Mouse (Mus musculus) thymus, postnatal 25 days (tissue): ENCODE results near the gene Nudt22.
A peak's percentile ranks its signal among the peaks of the same experiment; 100 is the strongest.
"Not testable (repeated sequence)": the region's sequence is repeated elsewhere in the genome, so short reads cannot be mapped to it uniquely, and the experiment has no call there.

ENCODE experiments used
- DNase-seq: peaks from one replicate; pipeline ENCODE4 v3.0.0; 2022

Gene Nudt22

DNA sequence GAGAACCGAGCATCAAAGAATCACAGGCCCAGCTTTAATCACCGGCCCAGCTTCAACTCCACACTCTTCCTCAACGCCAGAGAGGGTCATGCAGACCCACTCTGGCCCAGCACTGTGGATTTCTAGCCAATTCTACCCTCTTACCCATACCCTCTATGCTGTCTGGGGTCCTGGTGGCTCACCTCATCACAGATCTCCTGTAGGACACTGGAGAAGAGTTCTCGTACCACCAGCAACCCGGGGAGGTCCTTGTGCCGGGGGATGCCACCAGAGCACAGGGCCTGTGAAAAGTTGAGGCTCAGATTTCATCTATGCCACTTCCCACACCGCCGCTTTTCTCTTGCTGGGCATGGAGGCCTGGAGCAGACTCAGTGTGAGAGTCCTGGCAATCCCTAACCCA is 1.4 kb downstream of the Nudt22 start:
- no peak for DNase-seq

DNA sequence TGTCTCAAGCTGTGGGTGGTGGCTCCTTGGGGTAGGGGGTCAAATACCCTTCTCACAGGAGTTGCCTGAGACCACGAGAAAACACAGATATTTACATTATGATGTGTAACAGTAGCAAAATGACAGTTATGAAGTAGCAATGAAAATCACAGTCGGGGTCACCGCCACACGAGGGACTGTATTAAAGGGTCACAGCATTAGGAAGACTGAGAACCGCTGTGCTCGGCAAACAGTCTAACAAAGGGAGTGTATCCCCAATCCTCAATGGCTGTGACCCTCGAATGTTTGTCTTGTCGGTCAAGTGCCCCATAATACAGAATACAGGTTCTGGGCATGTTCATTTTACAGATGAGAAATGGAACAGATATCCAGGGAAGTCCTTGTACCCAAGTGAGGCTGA is 1.9 kb downstream of the Nudt22 start:
- DNase-seq = no peak

DNA sequence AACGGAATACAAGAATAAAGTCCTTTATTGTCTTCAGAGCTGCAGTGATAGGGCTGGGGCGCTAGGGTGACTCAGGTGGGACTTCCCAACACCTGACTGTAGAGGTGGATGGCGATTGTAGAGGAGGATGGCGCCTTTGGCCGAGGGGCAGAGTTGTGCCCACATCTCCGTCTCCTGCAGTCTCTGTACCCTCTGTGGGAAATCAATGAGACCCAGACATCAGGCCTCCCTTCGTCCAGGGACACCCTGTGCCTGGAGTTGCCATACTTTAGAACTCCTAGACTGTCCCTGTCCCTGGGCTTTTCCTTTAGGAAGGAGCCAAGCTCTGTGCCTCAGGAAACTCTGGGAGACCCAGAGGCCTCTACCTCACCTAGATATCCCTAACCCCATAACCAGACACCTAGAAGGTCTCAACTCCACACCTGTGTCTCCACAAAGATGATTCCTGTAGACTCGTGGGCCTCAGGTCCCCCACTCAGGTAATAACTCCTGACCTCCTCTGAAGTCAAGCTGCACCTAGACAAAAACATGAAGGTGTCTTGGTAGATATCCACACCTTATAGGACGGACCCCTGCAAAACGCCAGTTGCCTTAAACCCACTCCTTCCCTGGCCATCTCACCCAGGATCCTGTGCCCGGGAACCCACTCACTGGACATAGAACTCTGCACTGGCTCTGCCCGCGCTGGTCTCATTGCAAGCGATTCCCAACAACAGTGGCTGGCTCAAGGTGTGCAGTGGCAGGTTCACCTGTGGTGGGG is 2.7 kb downstream of the Nudt22 start:
- no peak for DNase-seq

- DNase-seq = peak; percentile 98
Observed at GRCm38 (mm10) chr19:6992011-6992858, 3.7 kb downstream of the Nudt22 start, which contains the start of gene Dnajc4. Gene Dnajc4, minus strand, starts transcription at chr19:6992572.

DNA sequence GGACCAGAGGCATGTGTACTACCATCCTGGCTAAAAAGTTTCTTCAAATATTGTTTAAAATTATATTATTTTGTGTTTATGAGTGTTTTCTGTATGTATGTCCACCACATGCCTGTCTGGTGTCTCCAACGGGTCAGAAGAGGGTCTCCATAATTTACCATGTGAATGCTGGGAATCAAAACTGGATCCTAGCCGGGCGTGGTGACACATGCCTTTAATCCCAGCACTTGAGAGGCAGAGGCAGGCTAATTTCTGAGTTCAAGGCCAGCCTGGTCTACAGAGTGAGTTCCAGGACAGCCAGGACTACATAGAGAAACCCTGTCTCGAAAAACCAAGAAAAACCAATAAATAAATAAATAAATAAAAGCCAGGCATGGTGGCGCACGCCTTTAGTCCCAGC is 4.8 kb downstream of the Nudt22 start:
- not testable (repeated sequence) for DNase-seq

DNA sequence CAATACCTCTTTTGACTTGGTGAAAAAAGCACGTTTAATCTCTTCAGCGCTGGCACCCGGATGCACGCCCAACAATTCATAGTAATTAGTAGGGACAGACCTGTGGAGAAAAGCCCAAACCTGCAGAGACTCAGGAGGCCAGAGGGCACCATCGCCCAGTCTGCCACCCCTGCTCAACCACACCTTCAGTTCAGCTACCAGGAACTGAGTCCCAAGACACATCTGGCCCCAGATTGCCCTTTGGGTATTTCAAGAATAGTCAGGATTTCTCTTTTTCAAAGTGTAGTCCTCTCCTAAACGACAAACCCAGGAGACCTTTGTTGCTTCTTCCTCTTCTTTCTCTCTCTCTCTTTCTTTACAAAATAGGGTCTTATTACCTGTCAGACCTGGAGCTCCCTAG is 5.2 kb downstream of the Nudt22 start:
- no peak for DNase-seq

DNA sequence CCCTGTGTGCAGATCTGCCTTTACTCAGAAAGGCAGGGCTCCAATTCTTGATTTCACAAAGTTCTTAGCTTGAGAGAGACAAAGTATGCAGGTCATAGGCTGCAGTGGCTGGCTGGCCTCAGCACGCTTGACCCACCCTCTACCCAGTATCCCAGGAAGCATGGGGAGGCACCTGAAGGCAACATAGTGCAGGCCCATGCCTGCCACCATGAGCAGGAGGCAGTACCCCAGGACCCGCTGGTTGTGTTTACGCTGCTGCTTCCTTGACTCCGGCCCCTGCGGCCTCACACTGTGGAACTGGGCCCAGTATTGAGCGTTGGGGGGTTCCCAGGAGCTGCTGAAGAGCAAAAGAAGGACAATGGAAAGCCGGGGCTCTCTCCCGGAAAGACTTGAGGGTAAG is 6.7 kb downstream of the Nudt22 start:
- no peak for DNase-seq

DNA sequence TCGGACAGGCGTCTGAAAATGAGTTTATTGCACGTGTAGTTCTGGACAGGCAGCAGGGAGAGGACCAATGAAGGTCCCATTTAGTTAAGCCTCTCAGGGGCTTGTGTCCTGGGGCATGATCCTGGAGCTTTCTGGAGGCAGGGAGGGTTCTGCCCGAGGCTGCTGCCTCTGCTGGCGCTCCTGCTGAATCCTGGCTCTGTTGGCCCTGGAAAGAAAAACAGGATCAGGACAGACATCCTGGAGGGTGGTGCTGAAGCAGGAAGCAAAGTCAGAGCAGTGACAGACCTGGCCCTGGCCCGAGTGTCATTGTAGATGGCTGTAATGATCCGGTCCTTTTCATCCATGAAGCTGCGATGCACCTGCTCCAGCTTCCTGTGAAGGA is 8.0 kb downstream of the Nudt22 start:
- no peak for DNase-seq

DNA sequence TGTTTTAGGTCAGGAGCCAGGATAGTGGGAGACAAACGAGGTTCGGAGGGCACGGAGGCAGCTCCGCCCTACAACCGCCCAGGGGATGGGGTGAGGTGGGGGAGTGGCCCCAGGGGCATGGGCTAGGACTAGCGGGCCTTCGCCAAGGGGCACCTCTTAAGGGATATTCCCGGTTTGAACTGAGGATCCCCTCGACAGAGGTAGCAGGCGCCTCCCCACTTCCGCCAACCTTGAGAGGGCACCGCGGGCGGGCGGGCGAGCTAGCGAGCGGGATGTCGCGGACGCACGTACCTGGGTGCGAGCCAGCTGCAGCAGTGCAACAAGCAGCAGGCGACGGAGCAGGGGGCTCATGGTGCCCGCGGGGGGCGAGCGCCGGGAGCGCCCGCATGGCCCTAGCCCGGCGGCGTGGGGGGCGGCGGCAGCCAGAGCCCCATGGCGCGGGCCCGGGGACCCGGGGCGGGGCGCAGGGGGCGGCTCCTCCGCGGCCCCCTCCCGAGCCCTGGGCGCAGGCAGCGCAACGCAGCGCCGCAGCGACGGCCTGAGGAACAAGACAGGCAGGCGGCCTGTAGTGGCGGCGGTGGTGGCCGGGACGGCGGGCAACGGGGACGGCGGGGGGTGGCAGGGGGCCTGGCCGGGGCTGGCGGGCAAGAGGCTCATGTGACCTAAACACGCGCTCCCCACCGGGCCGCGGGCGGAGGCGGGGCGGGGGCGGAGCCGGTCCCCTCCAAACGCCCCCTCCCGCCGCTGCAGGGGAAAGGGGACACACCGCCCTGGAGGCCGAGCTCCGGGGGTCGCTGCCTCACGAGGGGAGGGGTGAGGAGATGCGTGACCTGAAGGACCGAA is 8.6 kb downstream of the Nudt22 start, which contains the start of gene Vegfb:
Vegfb (minus strand) TSS at position 591 of the 843 bp plus-strand sequence.
- peak; percentile 82 for DNase-seq

- no peak for DNase-seq
Observed at GRCm38 (mm10) chr19:6985951-6986708, 9.8 kb downstream of the Nudt22 start.

DNA sequence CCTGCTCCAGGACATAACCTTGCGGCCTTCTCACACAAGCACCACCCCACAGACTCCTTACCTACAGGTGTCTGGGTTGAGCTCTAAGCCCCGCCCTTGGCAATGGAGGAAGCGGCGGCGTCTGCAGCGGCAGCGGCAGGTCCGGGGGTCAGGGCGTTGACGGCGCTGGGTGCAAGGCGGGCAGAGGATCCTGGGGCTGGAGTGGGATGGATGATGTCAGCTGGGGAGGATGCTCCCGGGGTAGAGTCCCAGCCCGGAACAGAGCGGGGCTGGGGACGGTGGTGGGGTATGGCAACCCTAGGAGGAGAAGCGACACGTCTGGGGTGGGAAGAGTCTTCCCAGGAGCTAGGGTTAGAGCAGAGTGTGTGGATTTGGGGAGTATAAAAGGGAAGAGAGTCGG is 10.6 kb downstream of the Nudt22 start:
- no peak for DNase-seq

GRCm38 (mm10) chr19:6983621-6984020 is 12.3 kb downstream of the Nudt22 start:
- no peak for DNase-seq

GRCm38 (mm10) chr19:6981465-6981864 is 14.5 kb downstream of the Nudt22 start:
- no peak for DNase-seq

DNA sequence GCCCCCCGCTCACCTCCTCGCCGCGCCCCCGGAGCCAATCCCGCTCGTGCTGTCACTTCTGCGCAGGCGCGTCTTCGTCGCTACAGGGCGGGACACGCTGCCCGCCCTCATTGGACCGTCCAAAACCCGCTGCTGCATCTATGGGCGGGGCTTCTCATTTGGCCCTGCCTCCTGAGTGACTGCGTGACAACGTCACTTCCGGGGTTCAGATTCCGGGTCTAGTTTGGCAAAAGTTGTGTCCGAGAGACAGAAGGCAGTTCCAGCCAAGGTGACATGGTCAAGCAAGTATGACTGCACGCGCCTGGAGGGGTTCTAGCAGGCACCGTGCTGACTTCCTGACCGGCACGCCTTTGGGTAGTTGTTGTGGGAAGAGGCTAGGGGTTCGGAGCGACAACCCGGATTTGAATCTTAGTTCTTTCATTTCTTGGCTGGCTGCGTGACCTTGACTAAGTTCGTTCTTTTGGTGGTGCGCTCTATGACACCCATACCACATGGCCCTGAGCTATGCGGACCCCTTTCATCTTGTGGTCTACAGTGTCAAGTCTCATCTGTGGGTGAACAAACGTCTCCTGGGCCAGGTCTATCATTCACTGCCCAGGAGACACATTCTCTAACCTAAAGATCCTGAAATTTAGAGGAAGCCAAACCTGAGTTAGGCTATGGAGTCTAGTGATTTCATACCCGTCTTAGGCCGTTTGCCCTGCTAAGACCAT is 15.4 kb downstream of the Nudt22 start, which contains the start of gene Fkbp2:
Fkbp2 (minus strand) TSS at position 121 of the 713 bp plus-strand sequence.
- peak; percentile 98 for DNase-seq

DNA sequence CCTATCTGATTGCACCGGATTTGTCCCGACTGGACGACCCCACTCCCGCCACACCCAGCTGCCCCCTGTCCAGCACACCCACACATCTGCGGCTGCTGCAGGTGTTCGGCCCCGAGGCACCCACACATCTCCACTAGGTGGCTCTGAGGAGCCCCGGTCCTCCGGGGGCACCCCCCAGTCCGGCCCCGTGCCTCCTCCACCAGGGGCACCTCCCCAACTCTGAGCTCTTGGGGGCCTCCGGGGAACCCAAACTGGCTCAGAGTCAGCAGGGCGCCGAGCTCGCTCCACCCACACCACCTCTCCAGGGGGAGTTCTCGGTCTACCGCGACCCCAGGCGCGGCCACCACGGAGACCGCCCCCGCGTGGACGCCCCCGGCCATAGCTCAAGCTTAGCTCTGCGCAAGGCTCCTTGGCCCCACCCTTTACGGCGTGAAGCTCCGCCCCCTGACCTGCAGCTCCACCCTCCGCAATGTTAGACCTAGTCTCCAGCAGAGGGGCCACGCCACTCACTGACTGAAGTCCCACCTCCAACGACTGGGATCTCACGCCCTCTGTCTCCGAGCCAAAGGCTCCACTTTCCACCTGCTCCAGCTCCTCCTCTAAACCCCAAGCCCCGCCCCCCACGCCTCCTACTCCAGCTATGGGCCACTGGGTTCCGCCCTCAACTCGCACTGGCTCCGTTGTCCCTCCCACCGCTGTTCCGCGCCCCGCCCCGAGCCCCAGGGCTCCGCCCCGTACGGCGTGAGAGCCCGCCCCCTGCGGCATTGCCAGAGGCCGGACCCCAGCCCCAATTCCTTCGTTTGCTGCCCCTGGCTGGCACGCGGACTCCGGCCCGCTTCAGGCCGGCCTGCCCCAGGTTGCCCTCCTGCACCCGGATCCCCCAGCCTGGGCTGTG is 16.2 kb downstream of the Nudt22 start:
- DNase-seq = peak; percentile 99

GRCm38 (mm10) chr19:6979001-6979479 is 16.9 kb downstream of the Nudt22 start:
- peak; percentile 52 for DNase-seq

- no peak for DNase-seq
Observed at GRCm38 (mm10) chr19:6978639-6978974, 17.3 kb downstream of the Nudt22 start.

DNA sequence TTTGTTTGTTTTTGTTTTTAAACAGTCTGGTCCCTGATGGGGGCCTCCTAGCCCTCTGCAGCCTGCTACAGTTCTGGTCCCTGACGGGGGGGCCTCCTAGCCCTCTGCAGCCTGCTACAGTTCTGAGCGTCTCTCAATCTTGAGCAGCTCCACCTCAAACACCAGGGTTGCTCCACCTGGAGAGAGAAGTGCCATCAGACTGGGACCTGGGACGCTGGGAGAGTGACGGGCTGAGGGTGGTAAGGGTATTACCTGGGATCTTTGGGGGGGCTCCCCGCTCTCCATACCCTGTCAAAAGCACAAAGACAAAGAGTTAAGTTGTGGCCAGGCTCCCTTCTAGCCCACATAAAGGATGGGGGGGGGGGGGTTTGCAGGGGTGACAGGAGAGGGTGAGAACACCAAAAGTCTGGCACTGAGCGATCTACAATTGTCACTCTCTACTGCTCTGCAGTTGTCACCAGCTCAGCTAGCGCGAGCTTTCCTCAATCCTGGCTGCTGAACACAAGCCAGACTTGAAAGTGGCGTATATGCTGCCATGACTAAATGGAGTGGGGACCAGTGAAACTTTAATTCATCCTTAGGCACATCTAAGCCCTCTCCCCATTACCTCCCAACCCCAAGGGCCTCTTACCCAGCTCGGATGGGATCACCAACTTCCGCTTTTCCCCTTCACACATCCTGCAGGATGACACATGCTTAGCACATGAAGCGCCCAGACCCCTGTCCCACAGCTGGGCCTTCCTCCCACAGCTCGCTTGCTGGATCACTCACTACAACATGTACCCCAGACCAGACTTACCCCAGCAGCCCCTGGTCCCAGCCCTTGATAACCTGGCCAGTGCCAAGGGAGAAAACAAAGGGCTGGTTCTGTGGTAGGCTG is 17.9 kb downstream of the Nudt22 start:
- DNase-seq = no peak
